ENCODE assay signal across 16 mouse cellular contexts in the genomic region with DNA sequence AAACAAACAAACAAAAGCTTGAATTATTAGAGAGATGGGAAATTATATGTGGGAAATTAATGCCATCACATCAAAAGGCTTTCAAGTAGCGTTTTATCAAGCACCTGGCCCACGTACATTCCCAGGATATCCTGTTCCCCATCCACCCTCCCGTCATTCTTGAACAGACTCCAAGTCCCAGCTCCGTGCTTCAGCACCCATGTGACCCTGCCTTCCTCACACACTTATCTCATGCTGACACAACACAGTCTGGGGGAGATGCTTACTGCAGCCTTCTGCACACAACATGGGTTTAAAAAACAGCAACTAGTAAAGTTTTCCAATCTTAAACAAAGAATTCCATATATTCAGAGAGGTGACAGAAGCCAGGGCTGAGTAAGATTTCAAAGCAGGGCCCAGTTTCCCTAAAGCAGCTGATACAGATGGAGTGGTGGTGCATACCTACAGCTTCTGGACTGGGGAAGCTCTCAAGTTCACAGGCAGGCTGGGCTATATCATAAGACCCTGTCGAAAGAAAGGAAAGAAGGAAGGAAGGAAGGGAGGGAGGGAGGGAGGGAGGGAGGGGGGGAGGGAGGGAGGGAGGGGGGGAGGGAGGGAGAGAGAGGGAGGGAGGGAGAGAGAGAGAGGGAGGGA. TPM values are rescaled to one million over a fixed set of nuclear protein-coding genes. Genes with fewer than 3 reads are reported as not detected.
DNase-seq lines count a peak whose midpoint lies in the region; ATAC-seq lines count a peak whose summit lies in the region.
"Had no signal": no experiment of that assay in that cellular context is flagged by ENCODE, and none has a peak within 500 bp of the region (broad histone marks: within the 10 kb centered on the region; RNA-seq: fewer than 3 reads in every experiment).

No protein-coding gene starts in this region.

- H3K27me3 ChIP-seq in intestine, embryonic 14.5 days (replicated peaks; ENCODE audit: control insufficient read depth, insufficient read depth, low read length) = no peaks in the 10 kb centered on the region
- no peaks in the 10 kb centered on the region for H3K27me3 ChIP-seq in intestine, embryonic 15.5 days (replicated peaks)
- H3K27me3 ChIP-seq in heart, embryonic 15.5 days = no peaks in the 10 kb centered on the region
- H3K27me3 ChIP-seq in midbrain, embryonic 13.5 days = no peaks in the 10 kb centered on the region
- H3K27me3 ChIP-seq: stomach, embryonic 15.5 days had no signal

- DNase-seq in intestine, embryonic 14.5 days (ENCODE audit: low spot score) = no peak
- peak; percentile 35 for DNase-seq in NIH3T3 (ENCODE audit: low read depth)
- peak; percentile 20 for DNase-seq in lung, postnatal 14 days
- DNase-seq in gastrocnemius, postnatal 4 days (ENCODE audit: low spot score in 2 of 2) = no peak
- DNase-seq: cerebellum, adult 11 months; forebrain, postnatal 0 days; liver had no signal

- no peaks in the 10 kb centered on the region; the same call in 1 of the 2 replicates for H3K4me1 ChIP-seq in intestine, embryonic 14.5 days (replicated peaks; ENCODE audit: control insufficient read depth, insufficient read depth, low read length)
- no peaks in the 10 kb centered on the region for H3K4me1 ChIP-seq in intestine, embryonic 15.5 days (replicated peaks)
- peaks cover 18% of the 10 kb centered on the region for H3K4me1 ChIP-seq in heart, embryonic 15.5 days (replicated peaks)
- no peaks in the 10 kb centered on the region for H3K4me1 ChIP-seq in midbrain, embryonic 13.5 days (replicated peaks)
- H3K4me1 ChIP-seq: stomach, embryonic 15.5 days had no signal

- ATAC-seq in intestine, embryonic 14.5 days (replicated peaks; ENCODE audit: low FRiP score, low TSS enrichment, low read depth) = peak; percentile 47; the same call in 1 of the 2 replicates
- no peak; the same call in 1 of the 2 replicates for ATAC-seq in intestine, embryonic 15.5 days
- peak; percentile 95 for ATAC-seq in heart, embryonic 15.5 days (replicated peaks; ENCODE audit: insufficient number of reproducible peaks, insufficient read depth, low FRiP score, low read depth)
- ATAC-seq in inflammation-experienced regulatory T-cells, adult 6 months = no peak
- ATAC-seq in midbrain, embryonic 13.5 days = no peak
- ATAC-seq: forebrain, postnatal 0 days had no signal

- no peaks in the 10 kb centered on the region for H3K9me3 ChIP-seq in intestine, embryonic 14.5 days (ENCODE audit: control insufficient read depth, low read length)
- no peaks in the 10 kb centered on the region for H3K9me3 ChIP-seq in intestine, embryonic 15.5 days
- H3K9me3 ChIP-seq in heart, embryonic 15.5 days (replicated peaks) = no peaks in the 10 kb centered on the region
- no peaks in the 10 kb centered on the region for H3K9me3 ChIP-seq in midbrain, embryonic 13.5 days
- H3K9me3 ChIP-seq: megakaryocyte, embryonic 14.5 days; stomach, embryonic 15.5 days had no signal

- no peaks in the 10 kb centered on the region for H3K36me3 ChIP-seq in intestine, embryonic 14.5 days (ENCODE audit: control insufficient read depth, insufficient read depth, low read length)
- H3K36me3 ChIP-seq in intestine, embryonic 15.5 days = no peaks in the 10 kb centered on the region
- no peaks in the 10 kb centered on the region for H3K36me3 ChIP-seq in heart, embryonic 15.5 days
- no peaks in the 10 kb centered on the region for H3K36me3 ChIP-seq in midbrain, embryonic 13.5 days
- H3K36me3 ChIP-seq: stomach, embryonic 15.5 days had no signal

- H3K9ac ChIP-seq in intestine, embryonic 14.5 days (ENCODE audit: low read length) = no peak overlapping the region
- H3K9ac ChIP-seq in intestine, embryonic 15.5 days = no peak overlapping the region
- H3K9ac ChIP-seq in heart, embryonic 15.5 days = no peak overlapping the region
- H3K9ac ChIP-seq in midbrain, embryonic 13.5 days (replicated peaks) = no peak overlapping the region
- H3K9ac ChIP-seq: forebrain, postnatal 0 days; stomach, embryonic 15.5 days had no signal

- H3K27ac ChIP-seq in intestine, embryonic 14.5 days (ENCODE audit: low read depth) = no peak overlapping the region
- H3K27ac ChIP-seq in intestine, embryonic 15.5 days = no peak overlapping the region
- peak overlapping the region; percentile 79 for H3K27ac ChIP-seq in heart, embryonic 15.5 days
- H3K27ac ChIP-seq in midbrain, embryonic 13.5 days = no peak overlapping the region
- H3K27ac ChIP-seq: stomach, embryonic 15.5 days had no signal

- no peak overlapping the region for H3K4me2 ChIP-seq in intestine, embryonic 14.5 days (ENCODE audit: low read length)
- no peak overlapping the region for H3K4me2 ChIP-seq in intestine, embryonic 15.5 days (replicated peaks)
- H3K4me2 ChIP-seq in heart, embryonic 15.5 days = peak overlapping the region; percentile 27; the same call in 1 of the 2 replicates
- H3K4me2 ChIP-seq in midbrain, embryonic 13.5 days (replicated peaks) = no peak overlapping the region
- H3K4me2 ChIP-seq: stomach, embryonic 15.5 days had no signal

- H3K4me3 ChIP-seq in intestine, embryonic 14.5 days (ENCODE audit: low read depth, low read length) = no peak overlapping the region
- no peak overlapping the region for H3K4me3 ChIP-seq in intestine, embryonic 15.5 days (replicated peaks)
- no peak overlapping the region for H3K4me3 ChIP-seq in heart, embryonic 15.5 days
- H3K4me3 ChIP-seq in midbrain, embryonic 13.5 days (replicated peaks) = no peak overlapping the region
- H3K4me3 ChIP-seq: megakaryocyte, embryonic 14.5 days; myocyte; stomach, embryonic 15.5 days had no signal

- WGBS in intestine, embryonic 14.5 days = 40% methylated on average over 4 of the region's 5 CpGs
- 37% methylated on average over 4 of the region's 5 CpGs for WGBS in intestine, embryonic 15.5 days
- 10% methylated on average over 4 of the region's 5 CpGs for WGBS in heart, embryonic 15.5 days
- WGBS in midbrain, embryonic 13.5 days = 80% methylated on average over 4 of the region's 5 CpGs

RNA-seq across cellular contexts. Expression of a gene that starts 22.6 kb away (rescaled TPM):
- 0.11 TPM in 1 of 2 replicates, not detected in the other for polyA plus RNA-seq in intestine, embryonic 14.5 days (2014; fragmentation: Nextera tagmentation; extraction: Ambion mirVana)
- not detected in 2 replicates for polyA plus RNA-seq in intestine, embryonic 15.5 days (2015; fragmentation: Nextera tagmentation; extraction: Ambion mirVana)
- polyA plus RNA-seq in heart, embryonic 15.5 days (2015; fragmentation: Nextera tagmentation; extraction: Ambion mirVana) = not detected in 2 replicates
- polyA plus RNA-seq in inflammation-experienced regulatory T-cells, adult 6 months (2017; shearing (Covaris generic)) = not detected
- total RNA-seq in gastrocnemius, postnatal 4 days (2021) = not detected
- polyA plus RNA-seq in midbrain, embryonic 13.5 days (2015; fragmentation: Nextera tagmentation; extraction: Ambion mirVana) = not detected in 2 replicates
- total RNA-seq: layer of hippocampus, adult 8-10 months had no signal
- polyA plus RNA-seq: gonadal fat pad, adult 2 months; myocyte had no signal

RNA-seq across cellular contexts. Expression of a gene that starts 38.4 kb away (rescaled TPM):
- polyA plus RNA-seq in intestine, embryonic 14.5 days (2014; fragmentation: Nextera tagmentation; extraction: Ambion mirVana) = 50.9 and 54.4 TPM in 2 replicates
- polyA plus RNA-seq in intestine, embryonic 15.5 days (2015; fragmentation: Nextera tagmentation; extraction: Ambion mirVana) = 44.2 and 44.8 TPM in 2 replicates
- 54.7 and 64.6 TPM in 2 replicates for polyA plus RNA-seq in heart, embryonic 15.5 days (2015; fragmentation: Nextera tagmentation; extraction: Ambion mirVana)
- under 1 TPM in 2 of 3 experiments, not detected in 1; 0.74 to 0.94 TPM for polyA plus RNA-seq in inflammation-experienced regulatory T-cells, adult 6 months (2017; shearing (Covaris generic))
- 10 to 100 TPM; 54.9 to 59.1 TPM for total RNA-seq in gastrocnemius, postnatal 4 days (2021)
- polyA plus RNA-seq in midbrain, embryonic 13.5 days (2015; fragmentation: Nextera tagmentation; extraction: Ambion mirVana) = 12.9 and 17.0 TPM in 2 replicates

RNA-seq across cellular contexts. Expression of a gene that starts 38.6 kb away (rescaled TPM):
- polyA plus RNA-seq in intestine, embryonic 14.5 days (2014; fragmentation: Nextera tagmentation; extraction: Ambion mirVana) = 312 and 313 TPM in 2 replicates
- polyA plus RNA-seq in intestine, embryonic 15.5 days (2015; fragmentation: Nextera tagmentation; extraction: Ambion mirVana) = 327 and 358 TPM in 2 replicates
- polyA plus RNA-seq in heart, embryonic 15.5 days (2015; fragmentation: Nextera tagmentation; extraction: Ambion mirVana) = 189 and 199 TPM in 2 replicates
- polyA plus RNA-seq in inflammation-experienced regulatory T-cells, adult 6 months (2017; shearing (Covaris generic)) = 100 to 1,000 TPM; 480 to 854 (median 552) TPM
- 10 to 100 TPM; 66.2 to 71.4 TPM for total RNA-seq in gastrocnemius, postnatal 4 days (2021)
- polyA plus RNA-seq in midbrain, embryonic 13.5 days (2015; fragmentation: Nextera tagmentation; extraction: Ambion mirVana) = 339 and 353 TPM in 2 replicates

Comparison
In these comparisons a context has a peak if more than half of its experiments do, and no peak if none do; other contexts are left out.
1. ATAC-seq: peak in intestine, embryonic 14.5 days (single experiment) and heart, embryonic 15.5 days (single experiment); none in intestine, embryonic 15.5 days (single experiment), inflammation-experienced regulatory T-cells, adult 6 months (single experiment) and midbrain, embryonic 13.5 days (single experiment).
2. DNase-seq: peak in NIH3T3 (single experiment) and lung, postnatal 14 days (single experiment); none in intestine, embryonic 14.5 days (single experiment) and gastrocnemius, postnatal 4 days (0 of 2).